Mouse (Mus musculus): ENCODE results near the gene Spata45.

GRCm38 (mm10) chr1:191071613-191072012, 35.2 kb downstream of the Spata45 start:
- TF ChIP-seq POLR2A (IDR thresholded peaks at IDR 0.05; ENCODE audit: control insufficient read depth, low read depth, low read length): no peak
- no peak for TF ChIP-seq CTCF (IDR thresholded peaks at IDR 0.05; ENCODE audit: control insufficient read depth, insufficient read depth, insufficient replicate concordance, low read depth, low read length)
